Mouse (Mus musculus) G1E (cell line): ENCODE measurements around the gene Sptan1. TPM values are rescaled to one million over a fixed set of nuclear protein-coding genes. Genes with fewer than 3 reads are reported as not detected.

ENCODE experiments used
- ATAC-seq: 2 replicates; pipeline ENCODE4 v1.8.0; 2016; ENCODE audit warnings: mild to moderate bottlenecking; ENCODE audit not compliant: insufficient number of reproducible peaks, poor library complexity, low FRiP score, severe bottlenecking; ENCODE audit errors: extremely low read depth
- DNase-seq: peaks from one replicate; pipeline ENCODE4 v3.0.0; 2012; ENCODE audit warnings: low spot score
- H3K27me3 ChIP-seq: 2 replicates; pipeline ENCODE4 v1.6.1; 2012; ENCODE audit warnings: mild to moderate bottlenecking, low read length, inconsistent platforms; ENCODE audit not compliant: insufficient read depth
- H3K36me3 ChIP-seq: replicated peaks from 2 replicates; pipeline ENCODE3; 2012; ENCODE audit warnings: mild to moderate bottlenecking, inconsistent platforms
- H3K4me1 ChIP-seq: 2 replicates; pipeline ENCODE4 v1.6.1; 2012; ENCODE audit warnings: low read depth, low read length, inconsistent platforms, mixed read lengths; ENCODE audit not compliant: insufficient read depth
- H3K4me3 ChIP-seq: 2 replicates; pipeline ENCODE4 v1.5.1; 2012; ENCODE audit warnings: low read depth, mild to moderate bottlenecking, inconsistent platforms, low read length, moderate library complexity, mixed read lengths
- H3K9me3 ChIP-seq: replicated peaks from 2 replicates; pipeline ENCODE4 v1.6.1; 2012; ENCODE audit warnings: inconsistent platforms
- CTCF ChIP-seq: IDR thresholded peaks from 2 replicates; pipeline ENCODE4 v1.5.1; 2012; ENCODE audit warnings: low read depth, low read length, inconsistent platforms, mixed read lengths
- GATA1 ChIP-seq: IDR thresholded peaks from 2 replicates; pipeline ENCODE4 v1.6.1; 2012; ENCODE audit warnings: borderline replicate concordance, low read length, inconsistent platforms, mixed read lengths
- GATA2 ChIP-seq: IDR thresholded peaks from 2 replicates; pipeline ENCODE4 v1.6.1; 2012; ENCODE audit warnings: low read depth, low read length, inconsistent platforms, borderline replicate concordance
- POLR2AphosphoS5 ChIP-seq: IDR thresholded peaks from 2 replicates; pipeline ENCODE4 v1.6.1; 2012; ENCODE audit warnings: low read depth, low read length, inconsistent platforms; ENCODE audit not compliant: insufficient replicate concordance
- TAL1 ChIP-seq: conservative IDR thresholded peaks from 2 replicates; pipeline ENCODE4 v1.6.1; 2012; ENCODE audit warnings: low read depth, low read length, inconsistent platforms, mixed read lengths
- polyA plus RNA-seq: library from polyadenylated mRNA; stranded (reverse); fragments of >175 nt; gene quantifications from 2 replicates; pipeline ENCODE4 v1.2.3, GENCODE M21; 2012
- total RNA-seq, 2 experiments: library from RNA; stranded (forward) in 1 of 2; stranded (reverse) in 1 of 2; fragments of 200-1000 nt in 1 of 2; fragments of >200 nt in 1 of 2; fragmentation: Nextera tagmentation in 1 of 2; gene quantifications; 2 replicates each; pipeline ENCODE4 v1.2.3; 2014 to 2017

Sptan1 gene
- total and polyA plus RNA-seq, 3 experiments = 9.3 to 53.2 (median 25.7) TPM

- no peaks in the 10 kb centered on the region for H3K4me1 ChIP-seq
- H3K27me3 ChIP-seq = peaks cover 27% of the 10 kb centered on the region
- TF ChIP-seq GATA2 = no peak
- TF ChIP-seq TAL1 = no peak
- no peak for TF ChIP-seq CTCF
- TF ChIP-seq GATA1 = no peak
- TF ChIP-seq POLR2AphosphoS5 = no peak
- DNase-seq (no peak), ATAC-seq (no peak)
- H3K36me3 ChIP-seq = peaks cover 9% of the 10 kb centered on the region
- H3K4me3 ChIP-seq = no peak overlapping the region
- H3K9me3 ChIP-seq = no peaks in the 10 kb centered on the region
Measured at GRCm38 (mm10) chr2:29991962-29992361, 26.6 kb downstream of the Sptan1 start.

GRCm38 (mm10) chr2:30009101-30009500 is 43.7 kb downstream of the Sptan1 start:
- no peak for DNase-seq
- Histone ChIP-seq H3K9me3 (no peaks in the 10 kb centered on the region), H3K4me1 (no peaks in the 10 kb centered on the region), H3K4me3 (no peak overlapping the region), H3K36me3 (peaks cover 4% of the 10 kb centered on the region), H3K27me3 (peaks cover 15% of the 10 kb centered on the region; the same call in 1 of the 2 replicates)
- no peak for TF ChIP-seq TAL1
- TF ChIP-seq CTCF = no peak
- no peak for TF ChIP-seq GATA1
- no peak for TF ChIP-seq GATA2
- TF ChIP-seq POLR2AphosphoS5 = no peak
- no peak for ATAC-seq

GRCm38 (mm10) chr2:30010840-30011281 is 45.5 kb downstream of the Sptan1 start:
- Histone ChIP-seq H3K9me3 (no peaks in the 10 kb centered on the region), H3K27me3 (peaks cover 25% of the 10 kb centered on the region; the same call in 1 of the 2 replicates), H3K36me3 (peaks cover 4% of the 10 kb centered on the region), H3K4me3 (no peak overlapping the region), H3K4me1 (no peaks in the 10 kb centered on the region)
- TF ChIP-seq POLR2AphosphoS5 (no peak), CTCF (no peak), TAL1 (no peak), GATA2 (no peak), GATA1 (no peak)
- ATAC-seq (no peak), DNase-seq (no peak)

- no peak for DNase-seq
- Histone ChIP-seq H3K9me3 (no peaks in the 10 kb centered on the region), H3K4me1 (no peaks in the 10 kb centered on the region), H3K27me3 (peaks cover 25% of the 10 kb centered on the region), H3K36me3 (peaks cover 6% of the 10 kb centered on the region), H3K4me3 (no peak overlapping the region)
- no peak for ATAC-seq
- TF ChIP-seq GATA1 = no peak
- TF ChIP-seq GATA2 = no peak
- TF ChIP-seq TAL1 = no peak
- TF ChIP-seq POLR2AphosphoS5 = no peak
- no peak for TF ChIP-seq CTCF
Measured at GRCm38 (mm10) chr2:30014326-30014966, 49.1 kb downstream of the Sptan1 start.

- no peak for TF ChIP-seq TAL1
- peaks cover 30% of the 10 kb centered on the region for H3K27me3 ChIP-seq
- no peak overlapping the region for H3K4me3 ChIP-seq
- ATAC-seq = no peak
- H3K4me1 ChIP-seq = peaks cover 3% of the 10 kb centered on the region; the same call in 1 of the 2 replicates
- no peaks in the 10 kb centered on the region for H3K9me3 ChIP-seq
- peaks cover 36% of the 10 kb centered on the region for H3K36me3 ChIP-seq
- DNase-seq = no peak
Measured at GRCm38 (mm10) chr2:30025454-30025853, 60.1 kb downstream of the Sptan1 start.

GRCm38 (mm10) chr2:30026997-30027396 is 61.6 kb downstream of the Sptan1 start:
- no peak for TF ChIP-seq TAL1
- peaks cover 3% of the 10 kb centered on the region; the same call in 1 of the 2 replicates for H3K4me1 ChIP-seq
- ATAC-seq (no peak), DNase-seq (no peak)
- H3K27me3 ChIP-seq = peaks cover 24% of the 10 kb centered on the region
- H3K36me3 ChIP-seq = peaks cover 50% of the 10 kb centered on the region
- H3K9me3 ChIP-seq = no peaks in the 10 kb centered on the region
- no peak overlapping the region for H3K4me3 ChIP-seq

- H3K27me3 ChIP-seq = peaks cover 9% of the 10 kb centered on the region
- TF ChIP-seq CTCF = no peak
- TF ChIP-seq GATA1 = no peak
- no peak for TF ChIP-seq GATA2
- no peak for TF ChIP-seq TAL1
- TF ChIP-seq POLR2AphosphoS5 = no peak
- ATAC-seq = no peak
- peaks cover 83% of the 10 kb centered on the region for H3K36me3 ChIP-seq
- no peak overlapping the region for H3K4me3 ChIP-seq
- peaks cover 3% of the 10 kb centered on the region; the same call in 1 of the 2 replicates for H3K4me1 ChIP-seq
- DNase-seq = no peak
- no peaks in the 10 kb centered on the region for H3K9me3 ChIP-seq
Measured at GRCm38 (mm10) chr2:30032244-30032846, 67.0 kb downstream of the Sptan1 start.
